Mouse (Mus musculus) gastrocnemius, postnatal 25 days (tissue): ENCODE data around the gene Bex2. TPM values are rescaled to one million over a fixed set of nuclear protein-coding genes. Genes with fewer than 3 reads are reported as not detected.
"Not testable (repeated sequence)": the region's sequence is repeated elsewhere in the genome, so short reads cannot be mapped to it uniquely, and the experiment has no call there.

Experiments
- DNase-seq: peaks from one replicate; pipeline ENCODE4 v3.0.0; 2022
- long read RNA-seq, 2 experiments: library from polyadenylated mRNA; stranded (forward); transcript quantifications; one replicate each; pipeline ENCODE4 v2.0.0; 2021
- total RNA-seq, 2 experiments: library from RNA; stranded (reverse); gene quantifications; 1 replicate in 1 of 2; 2 replicates in 1 of 2; pipeline ENCODE4 v1.2.3; 2021

Gene Bex2
- not detected for total RNA-seq
- long read RNA-seq, experiment 1: 0 reads
- long read RNA-seq, experiment 2: 0 reads

GRCm38 (mm10) chrX:136068020-136068419 is at the start of gene Bex2:
Bex2 (minus strand) TSS chrX:136068236.
- DNase-seq: not testable (repeated sequence)

GRCm38 (mm10) chrX:136115419-136115961 is 47.5 kb upstream of the Bex2 start:
- DNase-seq: no peak

- no peak for DNase-seq
Observed at GRCm38 (mm10) chrX:136115015-136115414, 47.0 kb upstream of the Bex2 start.

GRCm38 (mm10) chrX:136107942-136108341 is 39.9 kb upstream of the Bex2 start:
- DNase-seq: no peak

- DNase-seq: no peak
Observed at GRCm38 (mm10) chrX:136104724-136105088, 36.7 kb upstream of the Bex2 start.

- no peak for DNase-seq
Observed at GRCm38 (mm10) chrX:136104046-136104723, 36.1 kb upstream of the Bex2 start.

- DNase-seq: no peak
Observed at GRCm38 (mm10) chrX:136094421-136094820, 26.4 kb upstream of the Bex2 start.

GRCm38 (mm10) chrX:136092497-136093279 is 24.7 kb upstream of the Bex2 start:
- DNase-seq: no peak

- no peak for DNase-seq
Observed at GRCm38 (mm10) chrX:136085155-136085554, 17.1 kb upstream of the Bex2 start, which contains the start of gene Nxf3. Nxf3 (minus strand) TSS chrX:136085255.

GRCm38 (mm10) chrX:136067201-136067991 is 640 bp downstream of the Bex2 start:
- not testable (repeated sequence) for DNase-seq

GRCm38 (mm10) chrX:136060698-136061097 is 7.3 kb downstream of the Bex2 start:
- DNase-seq: no peak

- DNase-seq: no peak
Observed at GRCm38 (mm10) chrX:136051219-136051618, 16.8 kb downstream of the Bex2 start.

GRCm38 (mm10) chrX:136047528-136047927 is 20.5 kb downstream of the Bex2 start:
- DNase-seq: no peak

- no peak for DNase-seq
Observed at GRCm38 (mm10) chrX:136043726-136044125, 24.3 kb downstream of the Bex2 start.

GRCm38 (mm10) chrX:136032799-136033763 is 35.0 kb downstream of the Bex2 start, which contains the start of gene Arxes1:
Arxes1 (plus strand) TSS chrX:136033367.
- peak; percentile 8 for DNase-seq

- DNase-seq: no peak
Observed at GRCm38 (mm10) chrX:136030331-136030730, 37.7 kb downstream of the Bex2 start.

Other genes starting within 250 kb of the Bex2 start
- gene Gprasp2, start 229.2 kb downstream of the Bex2 start, total RNA-seq: 1 to 10 TPM; 1.2 to 1.3 TPM
- 1 to 10 TPM in 1 of 2 experiments, under 1 TPM in 1; 0.20 to 2.2 TPM for gene Arxes2, start 74.4 kb downstream of the Bex2 start, total RNA-seq
- gene Arxes1, start 34.9 kb downstream of the Bex2 start, total RNA-seq: under 1 TPM; 0.31 to 0.88 TPM
- not detected for gene Nxf3, start 17.0 kb upstream of the Bex2 start, total RNA-seq
- not detected for gene Bex4, start 70.8 kb upstream of the Bex2 start, total RNA-seq
- gene Tceal8, start 104.1 kb upstream of the Bex2 start, total RNA-seq: 10 to 100 TPM; 13.9 to 18.7 TPM
- gene Tceal5, start 135.6 kb upstream of the Bex2 start, total RNA-seq: 10 to 100 TPM; 27.5 to 46.6 TPM
- gene Tceal7, start 146.5 kb upstream of the Bex2 start, total RNA-seq: 10 to 100 TPM; 65.8 to 81.0 TPM
- gene Bex1, start 147.3 kb upstream of the Bex2 start, total RNA-seq: 10 to 100 TPM in 1 of 2 experiments, 1 to 10 TPM in 1; 9.9 to 26.7 TPM
- gene Tceal9, start 176.8 kb upstream of the Bex2 start, total RNA-seq: 10 to 100 TPM; 30.8 to 36.1 TPM
- 1 to 10 TPM; 3.1 to 4.8 TPM for gene Bex3, start 202.0 kb upstream of the Bex2 start, total RNA-seq